Mouse (Mus musculus): ENCODE measurements around the gene Ceacam3.
"Not testable (repeated sequence)": the region's sequence is repeated elsewhere in the genome, so short reads cannot be mapped to it uniquely, and the experiment has no call there.

Ceacam3 gene

DNA sequence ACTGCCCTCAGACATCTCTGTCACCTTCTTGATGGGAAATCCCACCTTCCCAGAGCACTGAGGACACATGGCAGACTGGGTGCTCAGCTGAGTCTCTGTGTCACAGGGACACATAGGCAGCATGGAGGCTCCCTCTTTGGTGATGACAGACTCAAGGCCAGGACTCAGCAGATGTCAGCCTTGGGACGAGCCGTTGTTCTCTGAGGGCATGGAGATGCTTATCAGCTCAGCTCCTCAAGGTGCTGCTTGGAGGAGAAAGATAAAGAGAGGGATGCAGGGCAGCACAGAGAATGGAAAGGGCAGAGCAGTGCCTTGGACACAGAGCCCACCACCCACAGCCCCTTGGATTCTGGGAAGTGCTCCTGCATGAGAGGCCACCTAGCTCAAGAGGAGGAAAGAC is at the start of gene Ceacam3:
Gene Ceacam3, plus strand, starts transcription at position 352 of the 400 bp plus-strand sequence.
- DNase-seq = no peak

DNA sequence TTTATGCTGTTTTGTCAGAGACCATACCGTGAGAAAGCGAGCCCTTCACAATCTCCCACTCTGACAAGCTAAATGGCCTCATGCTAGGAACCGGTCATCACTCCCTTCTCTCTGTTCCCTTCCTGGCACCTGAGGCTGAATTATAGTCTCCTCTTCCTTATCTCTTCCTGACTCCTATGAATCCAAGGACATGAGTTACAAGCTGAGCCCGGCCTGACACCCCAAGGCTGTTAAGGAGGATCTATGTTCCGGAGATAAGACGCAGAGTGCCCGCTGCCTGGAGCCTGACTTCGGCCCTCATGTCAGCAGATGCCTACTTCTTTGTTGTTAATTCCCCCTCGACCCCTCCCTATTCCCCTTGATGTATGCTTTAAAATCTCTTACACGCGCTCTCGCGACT is 48.5 kb upstream of the Ceacam3 start:
- DNase-seq = not testable (repeated sequence)

GRCm38 (mm10) chr7:17135307-17135706 is 14.8 kb upstream of the Ceacam3 start:
- no peak for DNase-seq

GRCm38 (mm10) chr7:17155634-17156033 is 5.6 kb downstream of the Ceacam3 start:
- peak; percentile 5 for DNase-seq

- DNase-seq = no peak
Observed at GRCm38 (mm10) chr7:17156885-17157677, 7.0 kb downstream of the Ceacam3 start.

DNA sequence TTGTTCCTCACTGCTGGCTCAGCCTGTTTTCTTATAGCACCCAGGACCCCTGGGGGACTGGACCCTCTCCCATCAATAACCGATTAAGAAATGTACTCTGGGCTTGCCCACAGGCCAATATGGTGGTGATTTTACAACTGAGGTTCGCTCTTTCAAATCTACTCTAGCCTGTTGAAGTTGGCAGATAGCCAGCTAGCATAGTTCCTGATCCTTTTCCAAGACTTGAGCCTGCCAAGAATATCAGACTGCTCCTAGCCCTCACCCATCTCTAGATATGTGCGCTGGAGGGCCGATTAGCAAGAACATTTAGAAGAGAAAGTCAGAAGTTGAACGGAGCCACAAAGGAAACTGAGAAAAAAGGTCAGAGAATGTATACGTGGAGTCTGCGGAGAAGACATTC is 8.9 kb downstream of the Ceacam3 start:
- no peak for DNase-seq

DNA sequence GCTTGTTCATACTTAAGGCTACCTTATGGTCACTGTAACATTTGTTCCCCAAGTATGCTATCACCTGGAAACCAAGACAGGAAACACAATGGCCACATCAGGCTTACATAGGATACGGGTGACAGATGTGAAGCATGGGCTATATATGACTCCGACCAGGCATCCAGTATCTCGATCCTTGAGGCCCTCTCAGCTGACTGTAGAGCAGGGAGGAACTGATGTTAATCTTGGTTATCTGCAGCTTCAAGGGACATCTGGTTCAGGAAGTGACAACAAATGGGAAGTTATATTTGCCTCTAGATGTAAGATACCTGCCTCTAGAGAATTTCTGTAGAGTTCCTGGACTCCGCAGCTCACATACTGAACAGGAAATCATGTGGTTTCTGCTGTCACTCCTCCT is 21.7 kb downstream of the Ceacam3 start:
- DNase-seq = no peak

DNA sequence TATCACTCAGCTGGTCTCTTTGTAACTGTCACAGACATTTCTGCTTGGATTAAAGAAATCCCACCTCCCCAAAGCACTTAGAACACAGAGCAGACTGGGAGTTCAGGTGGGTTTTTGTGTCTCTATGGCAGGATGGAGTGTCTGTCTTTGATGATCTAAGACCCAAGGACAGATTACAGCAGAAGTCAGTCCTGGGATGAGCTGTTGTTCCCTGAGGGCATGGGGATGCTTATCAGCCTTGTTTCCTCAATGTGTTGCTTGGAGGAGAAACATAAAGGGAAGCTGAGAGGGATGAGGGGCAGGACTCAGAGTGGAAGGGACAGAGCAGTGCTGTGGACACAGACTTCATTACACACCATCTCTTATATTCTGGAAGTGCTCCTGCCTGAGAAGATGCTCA is 53.1 kb downstream of the Ceacam3 start, which contains the start of gene Psg29:
Gene Psg29, plus strand, starts transcription at position 301 of the 400 bp plus-strand sequence.
- DNase-seq = no peak

DNA sequence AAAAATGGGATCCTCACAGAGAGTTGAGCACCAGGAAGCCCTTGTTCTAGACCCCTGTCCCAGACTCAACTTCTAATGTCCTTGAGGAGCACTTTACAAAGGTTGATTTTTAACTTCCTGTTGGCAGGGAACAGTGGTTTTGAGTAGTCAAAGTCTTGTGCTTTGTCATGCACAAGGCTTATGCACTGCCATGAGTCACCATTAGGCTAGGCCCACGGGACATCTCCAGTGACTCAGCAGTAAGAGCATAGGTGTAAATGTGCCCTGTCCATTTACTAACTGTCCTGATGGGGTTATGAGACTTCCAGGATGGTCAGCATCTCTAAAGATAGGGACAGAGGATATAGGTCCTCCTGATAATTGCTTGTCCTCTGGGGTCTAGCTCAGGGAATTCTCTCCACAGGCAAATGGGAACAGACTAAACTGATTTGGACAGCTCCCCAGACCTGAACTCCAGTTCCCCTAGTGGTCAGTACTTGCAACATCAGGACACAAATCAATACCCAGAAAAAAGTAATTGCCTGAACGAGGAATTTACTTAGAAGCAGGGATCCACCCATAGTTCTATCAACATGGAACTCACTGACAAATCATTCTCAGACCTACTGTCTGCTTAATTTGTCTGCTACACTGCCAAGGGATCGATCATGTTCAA is 55.6 kb downstream of the Ceacam3 start:
- no peak for DNase-seq

Data from right cerebral cortex, postnatal 14 days (tissue).